Mouse (Mus musculus): ENCODE data around the gene Fam240a. TPM values are rescaled to one million over a fixed set of nuclear protein-coding genes. Genes with fewer than 3 reads are reported as not detected.

The Fam240a gene
- polyA plus RNA-seq, 1 experiment from 2014 or later = not detected

DNA sequence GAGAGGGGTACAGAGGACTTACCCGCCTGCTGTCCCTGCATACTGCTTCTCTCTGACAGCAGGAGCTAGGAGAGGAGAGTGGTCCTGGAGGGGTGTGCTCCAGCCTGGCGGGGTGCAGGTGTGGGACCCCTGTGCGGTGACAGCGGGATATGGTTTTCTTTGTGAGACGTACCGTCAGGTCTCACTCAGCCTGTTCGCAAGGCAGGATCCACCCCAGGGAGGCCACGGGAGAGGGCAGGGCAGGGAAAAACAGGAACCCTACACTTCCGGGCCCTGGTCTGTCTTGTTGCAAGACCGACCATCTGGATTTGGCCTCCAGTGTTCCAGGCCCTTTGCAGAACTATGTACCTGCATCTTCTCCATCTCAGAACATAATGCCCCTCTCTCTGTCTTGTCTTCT lies 23.2 kb downstream of the Fam240a start:
- no peak for ATAC-seq (ENCODE audit: insufficient number of reproducible peaks, insufficient read depth, low FRiP score, low read depth)

DNA sequence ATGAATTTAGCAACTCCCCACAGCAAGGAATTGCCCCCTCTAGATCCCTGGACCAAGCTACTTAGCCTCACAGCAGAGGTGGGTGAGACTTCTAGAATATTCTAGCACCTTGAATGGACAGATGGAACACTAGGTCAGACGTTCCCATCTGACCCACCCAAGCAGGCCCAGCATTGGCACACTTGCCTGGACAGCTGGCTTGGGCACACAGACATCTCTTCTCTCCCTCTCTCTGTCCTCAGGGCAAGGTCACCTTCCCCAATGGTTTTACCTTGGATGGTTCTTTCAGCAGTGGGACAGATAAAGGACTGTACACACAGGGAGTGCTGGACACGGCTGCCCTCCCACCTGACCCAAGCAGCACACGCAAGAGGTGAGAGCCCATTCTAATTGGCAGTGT lies 24.1 kb downstream of the Fam240a start:
- H3K4me3 ChIP-seq (ENCODE audit: low read depth, low read length) = no peak overlapping the region
- ATAC-seq (ENCODE audit: insufficient number of reproducible peaks, insufficient read depth, low FRiP score, low read depth) = no peak
- H3K27me3 ChIP-seq (ENCODE audit: control insufficient read depth, insufficient read depth, low read length) = no peaks in the 10 kb centered on the region
- WGBS = 81% methylated on average over 3 of the region's 3 CpGs
- H3K36me3 ChIP-seq (ENCODE audit: control insufficient read depth, insufficient read depth, low read length) = no peaks in the 10 kb centered on the region
- H3K27ac ChIP-seq (ENCODE audit: low read length) = no peak overlapping the region
- H3K9ac ChIP-seq (replicated peaks; ENCODE audit: low read depth, low read length) = no peak overlapping the region
- no peaks in the 10 kb centered on the region for H3K9me3 ChIP-seq (ENCODE audit: control insufficient read depth, low read depth, low read length)
- H3K4me1 ChIP-seq (ENCODE audit: control insufficient read depth, insufficient read depth, low read length) = no peaks in the 10 kb centered on the region
- H3K4me2 ChIP-seq (replicated peaks; ENCODE audit: low read depth, low read length) = no peak overlapping the region

More for the DNA sequence above, 23.2 kb downstream of the Fam240a start:
- WGBS = 73% methylated on average over 10 of the region's 10 CpGs
- no peaks in the 10 kb centered on the region for H3K9me3 ChIP-seq (ENCODE audit: control insufficient read depth, low read depth, low read length)
- no peak overlapping the region for H3K9ac ChIP-seq (replicated peaks; ENCODE audit: low read depth, low read length)
- H3K27ac ChIP-seq (ENCODE audit: low read length) = no peak overlapping the region
- H3K4me3 ChIP-seq (ENCODE audit: low read depth, low read length) = no peak overlapping the region
- no peak overlapping the region for H3K4me2 ChIP-seq (replicated peaks; ENCODE audit: low read depth, low read length)
- H3K4me1 ChIP-seq (ENCODE audit: control insufficient read depth, insufficient read depth, low read length) = no peaks in the 10 kb centered on the region
- no peaks in the 10 kb centered on the region for H3K27me3 ChIP-seq (ENCODE audit: control insufficient read depth, insufficient read depth, low read length)
- H3K36me3 ChIP-seq (ENCODE audit: control insufficient read depth, insufficient read depth, low read length) = no peaks in the 10 kb centered on the region

DNA sequence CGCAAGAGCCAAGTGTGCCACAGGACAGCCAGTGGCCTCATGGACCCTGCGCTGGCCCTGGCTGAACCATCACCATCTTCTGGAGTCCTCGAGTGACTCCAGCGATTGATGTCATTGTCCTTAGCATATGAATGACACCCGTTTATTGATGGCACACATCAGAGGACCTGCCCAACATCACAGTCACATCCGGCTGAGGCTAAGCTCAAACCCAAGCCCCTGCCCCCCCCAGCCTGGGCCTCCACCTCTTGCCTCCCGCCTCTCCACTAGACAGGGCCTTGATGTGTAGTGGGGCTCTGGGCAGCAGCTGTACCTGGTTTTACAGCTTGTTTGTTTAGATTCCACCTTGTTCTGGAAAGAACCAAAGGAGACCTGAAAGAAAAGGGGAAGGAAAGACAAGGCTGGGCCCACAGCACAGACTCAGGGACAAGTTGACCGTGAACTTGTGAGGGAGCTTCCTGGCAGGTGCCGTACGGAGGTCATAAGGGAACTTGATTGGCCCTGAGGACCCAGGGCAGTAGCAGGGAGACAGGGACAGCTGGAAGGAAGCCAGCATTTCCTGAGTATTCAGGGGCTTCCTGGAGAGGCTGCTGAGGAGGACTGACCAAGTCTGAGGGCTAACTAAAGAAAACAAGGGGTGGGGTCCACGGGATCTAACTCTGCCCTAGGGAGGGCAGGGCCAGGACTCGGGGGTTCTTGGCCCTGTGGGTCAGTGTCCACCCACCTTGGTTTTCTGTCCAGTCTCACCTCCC lies 25.4 kb downstream of the Fam240a start:
- Histone ChIP-seq H3K27me3 (ENCODE audit: control insufficient read depth, insufficient read depth, low read length) (no peaks in the 10 kb centered on the region), H3K4me1 (ENCODE audit: control insufficient read depth, insufficient read depth, low read length) (no peaks in the 10 kb centered on the region), H3K27ac (ENCODE audit: low read length) (no peak overlapping the region), H3K4me3 (ENCODE audit: low read depth, low read length) (no peak overlapping the region), H3K9me3 (ENCODE audit: control insufficient read depth, low read depth, low read length) (no peaks in the 10 kb centered on the region), H3K4me2 (replicated peaks; ENCODE audit: low read depth, low read length) (no peak overlapping the region), H3K9ac (replicated peaks; ENCODE audit: low read depth, low read length) (no peak overlapping the region), H3K36me3 (ENCODE audit: control insufficient read depth, insufficient read depth, low read length) (no peaks in the 10 kb centered on the region)
- no peak for ATAC-seq (ENCODE audit: insufficient number of reproducible peaks, insufficient read depth, low FRiP score, low read depth)
- 74% methylated on average over 12 of the region's 12 CpGs for WGBS

DNA sequence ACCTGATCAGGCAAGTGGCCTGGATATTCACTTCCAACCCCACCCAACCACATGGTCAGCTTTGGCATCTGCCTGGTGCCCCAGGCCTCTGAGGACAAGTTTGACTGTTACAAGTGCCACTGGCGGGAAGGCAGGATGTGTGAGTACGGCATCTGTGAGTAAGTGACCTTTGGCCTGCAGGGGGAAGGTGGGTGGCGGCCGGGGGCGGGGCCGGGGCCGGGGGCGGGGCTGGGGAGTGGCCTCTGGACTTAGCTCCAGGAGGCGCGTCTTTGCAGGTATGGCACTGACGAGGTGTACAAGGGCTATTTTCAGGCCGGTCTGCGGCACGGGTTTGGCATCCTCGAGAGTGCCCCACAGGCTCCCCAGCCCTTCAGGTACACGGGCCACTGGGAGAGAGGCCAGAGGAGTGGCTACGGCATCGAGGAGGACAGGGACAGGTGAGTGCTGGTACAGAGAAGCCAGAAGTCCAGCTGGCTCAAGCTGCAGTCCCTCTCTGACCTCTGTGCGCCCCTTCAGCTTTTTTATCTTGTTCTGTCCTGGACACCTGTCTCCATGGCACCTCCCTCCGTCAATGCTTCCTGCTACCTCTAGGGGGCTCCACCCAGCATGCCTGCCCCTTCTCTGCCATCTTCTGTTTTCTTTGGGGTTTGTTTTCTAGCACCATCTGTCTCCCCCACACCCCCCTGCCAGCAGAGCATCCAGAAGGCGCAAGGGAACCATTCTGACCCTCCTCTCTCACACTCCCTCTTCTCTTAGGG lies 26.5 kb downstream of the Fam240a start:
- no peak overlapping the region for H3K9ac ChIP-seq (replicated peaks; ENCODE audit: low read depth, low read length)

DNA sequence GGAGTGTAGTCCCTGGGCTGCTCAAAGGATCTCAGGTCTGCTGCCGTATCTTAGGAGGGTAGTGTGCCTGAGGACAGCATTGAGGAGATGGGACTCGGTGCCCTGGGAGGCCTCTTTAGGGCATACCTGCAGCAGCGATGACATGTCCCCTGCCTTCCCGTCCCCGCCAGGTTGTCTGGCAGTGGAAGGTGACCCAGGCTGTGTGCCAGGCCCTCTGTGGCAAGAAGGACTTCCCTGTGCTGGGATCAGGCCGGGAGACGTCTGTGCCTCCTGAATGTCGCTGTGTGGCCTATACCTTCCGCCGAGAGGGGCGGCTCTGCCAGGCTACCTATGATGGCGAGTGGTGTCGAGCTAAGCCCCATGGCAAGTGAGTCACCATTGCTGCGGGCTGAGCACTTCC lies 27.7 kb downstream of the Fam240a start:
- no peaks in the 10 kb centered on the region for H3K4me1 ChIP-seq (ENCODE audit: control insufficient read depth, insufficient read depth, low read length)
- no peak overlapping the region for H3K4me2 ChIP-seq (replicated peaks; ENCODE audit: low read depth, low read length)
- no peak overlapping the region for H3K9ac ChIP-seq (replicated peaks; ENCODE audit: low read depth, low read length)
- no peak overlapping the region for H3K4me3 ChIP-seq (ENCODE audit: low read depth, low read length)
- H3K27ac ChIP-seq (ENCODE audit: low read length) = no peak overlapping the region
- ATAC-seq (ENCODE audit: insufficient number of reproducible peaks, insufficient read depth, low FRiP score, low read depth) = no peak
- H3K9me3 ChIP-seq (ENCODE audit: control insufficient read depth, low read depth, low read length) = no peaks in the 10 kb centered on the region
- WGBS = 88% methylated on average over 14 of the region's 14 CpGs
- no peaks in the 10 kb centered on the region for H3K36me3 ChIP-seq (ENCODE audit: control insufficient read depth, insufficient read depth, low read length)
- H3K27me3 ChIP-seq (ENCODE audit: control insufficient read depth, insufficient read depth, low read length) = no peaks in the 10 kb centered on the region

More for the DNA sequence above, 26.5 kb downstream of the Fam240a start:
- Histone ChIP-seq H3K9me3 (ENCODE audit: control insufficient read depth, low read depth, low read length) (no peaks in the 10 kb centered on the region), H3K4me2 (replicated peaks; ENCODE audit: low read depth, low read length) (no peak overlapping the region), H3K4me1 (ENCODE audit: control insufficient read depth, insufficient read depth, low read length) (no peaks in the 10 kb centered on the region), H3K27me3 (ENCODE audit: control insufficient read depth, insufficient read depth, low read length) (no peaks in the 10 kb centered on the region), H3K36me3 (ENCODE audit: control insufficient read depth, insufficient read depth, low read length) (no peaks in the 10 kb centered on the region), H3K4me3 (ENCODE audit: low read depth, low read length) (no peak overlapping the region), H3K27ac (ENCODE audit: low read length) (no peak overlapping the region)
- peak; percentile 30; the same call in 1 of the 2 replicates for ATAC-seq (ENCODE audit: insufficient number of reproducible peaks, insufficient read depth, low FRiP score, low read depth)
- WGBS = 15% methylated on average over 21 of the region's 21 CpGs

DNA sequence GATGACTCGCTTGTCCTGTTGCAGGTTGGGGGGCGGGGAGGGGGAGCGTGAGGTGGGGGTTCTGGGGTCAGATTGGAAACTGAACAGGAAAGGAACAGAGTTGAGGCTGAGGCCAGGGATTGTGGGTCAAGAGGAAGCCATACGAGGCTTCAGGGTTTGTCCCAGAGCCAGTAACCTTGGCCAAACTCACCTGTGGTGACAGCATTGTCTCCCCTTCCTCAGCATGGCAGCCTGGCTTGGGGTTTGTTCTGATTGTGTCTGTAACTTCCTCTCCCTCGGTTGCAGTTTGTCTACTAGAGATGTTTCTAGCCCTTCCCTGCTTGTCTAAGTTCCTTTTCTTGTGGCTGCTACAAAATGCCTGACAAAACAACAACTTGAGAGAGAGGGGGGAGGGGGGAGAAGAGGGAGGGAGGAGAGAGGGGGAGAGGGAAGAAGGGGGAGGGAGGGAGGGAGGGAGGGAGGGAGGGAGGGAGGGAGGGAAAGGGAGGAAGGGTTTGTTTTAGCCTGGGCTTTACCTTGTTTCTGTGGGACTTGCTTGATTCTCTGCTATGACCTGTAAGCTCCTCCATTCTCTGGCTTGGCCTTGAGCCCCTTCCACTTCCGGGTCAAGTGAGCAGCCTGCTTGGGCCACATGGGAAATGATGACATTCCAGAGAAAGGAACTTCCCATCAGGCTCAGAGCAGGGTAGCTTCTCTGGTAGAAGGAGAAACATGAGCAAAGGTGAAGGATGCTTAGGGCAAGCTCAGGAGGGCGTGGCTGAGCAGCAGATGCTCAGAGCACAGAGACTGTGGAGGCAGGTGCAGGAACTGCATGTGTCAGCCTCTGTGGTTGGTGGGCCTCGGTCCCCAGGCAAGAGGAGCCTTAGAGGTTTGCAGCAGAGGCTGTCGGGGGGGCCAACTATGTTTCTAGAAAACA lies 29.0 kb downstream of the Fam240a start:
- H3K27ac ChIP-seq (ENCODE audit: low read length) = no peak overlapping the region
- no peaks in the 10 kb centered on the region for H3K27me3 ChIP-seq (ENCODE audit: control insufficient read depth, insufficient read depth, low read length)
- no peak overlapping the region for H3K9ac ChIP-seq (replicated peaks; ENCODE audit: low read depth, low read length)
- no peak overlapping the region for H3K4me2 ChIP-seq (replicated peaks; ENCODE audit: low read depth, low read length)
- no peaks in the 10 kb centered on the region for H3K9me3 ChIP-seq (ENCODE audit: control insufficient read depth, low read depth, low read length)
- no peak for ATAC-seq (ENCODE audit: insufficient number of reproducible peaks, insufficient read depth, low FRiP score, low read depth)
- no peaks in the 10 kb centered on the region for H3K36me3 ChIP-seq (ENCODE audit: control insufficient read depth, insufficient read depth, low read length)
- no peaks in the 10 kb centered on the region for H3K4me1 ChIP-seq (ENCODE audit: control insufficient read depth, insufficient read depth, low read length)
- WGBS = 59% methylated on average over 9 of the region's 9 CpGs
- no peak overlapping the region for H3K4me3 ChIP-seq (ENCODE audit: low read depth, low read length)

DNA sequence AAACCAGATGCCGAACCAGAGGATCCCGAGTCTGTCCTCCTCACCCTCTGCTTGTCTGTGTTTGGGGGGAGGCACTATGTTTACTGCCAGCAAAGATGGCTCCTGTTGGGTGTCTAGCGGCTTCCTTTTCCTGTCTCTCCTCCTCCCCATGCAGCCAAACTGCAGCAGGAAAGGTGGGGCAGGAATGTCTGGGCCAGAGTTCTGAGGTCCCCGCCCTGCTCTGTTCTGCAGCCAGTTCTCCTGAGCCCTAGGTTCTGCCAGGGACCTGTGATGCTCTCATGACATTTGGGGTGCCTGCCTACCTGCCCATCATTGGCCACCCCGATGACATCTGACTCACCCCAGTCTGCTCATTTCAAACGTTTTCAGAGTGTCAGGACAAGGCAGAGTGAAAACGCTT lies 34.7 kb downstream of the Fam240a start:
- no peak overlapping the region for H3K27ac ChIP-seq (ENCODE audit: low read length)
- no peak overlapping the region for H3K4me2 ChIP-seq (replicated peaks; ENCODE audit: low read depth, low read length)
- peaks cover 5% of the 10 kb centered on the region; the same call in 1 of the 2 replicates for H3K27me3 ChIP-seq (ENCODE audit: control insufficient read depth, insufficient read depth, low read length)

DNA sequence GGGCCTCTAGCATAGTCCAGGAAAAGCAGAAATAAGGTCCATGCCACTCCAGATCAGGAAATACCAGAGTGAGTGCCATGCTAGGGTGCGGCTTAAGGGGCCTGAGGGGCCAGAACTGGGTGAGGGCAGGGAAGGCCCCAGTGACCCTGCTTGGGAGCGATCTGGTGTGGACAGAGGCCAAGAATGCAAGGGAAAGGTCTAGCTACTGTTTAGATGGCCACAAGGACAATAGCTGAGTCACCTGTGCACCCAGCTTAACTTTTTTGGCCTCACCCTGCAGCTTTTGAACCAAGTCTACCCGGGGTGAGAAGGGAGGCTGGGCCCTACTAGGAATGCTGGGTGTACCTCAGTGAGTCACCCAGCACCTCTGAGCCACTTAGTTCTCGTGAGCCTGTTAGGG lies 35.9 kb downstream of the Fam240a start:
- Histone ChIP-seq H3K4me1 (ENCODE audit: control insufficient read depth, insufficient read depth, low read length) (no peaks in the 10 kb centered on the region), H3K27me3 (ENCODE audit: control insufficient read depth, insufficient read depth, low read length) (peaks cover 5% of the 10 kb centered on the region; the same call in 1 of the 2 replicates), H3K36me3 (ENCODE audit: control insufficient read depth, insufficient read depth, low read length) (no peaks in the 10 kb centered on the region), H3K9me3 (ENCODE audit: control insufficient read depth, low read depth, low read length) (no peaks in the 10 kb centered on the region), H3K4me2 (replicated peaks; ENCODE audit: low read depth, low read length) (peak overlapping the region; percentile 95), H3K4me3 (ENCODE audit: low read depth, low read length) (peak overlapping the region; percentile 57), H3K27ac (ENCODE audit: low read length) (peak overlapping the region; percentile 48; the same call in 1 of the 2 replicates), H3K9ac (replicated peaks; ENCODE audit: low read depth, low read length) (no peak overlapping the region)
- WGBS = 61% methylated on average over 4 of the region's 4 CpGs
- ATAC-seq (ENCODE audit: insufficient number of reproducible peaks, insufficient read depth, low FRiP score, low read depth) = peak; percentile 20; the same call in 1 of the 2 replicates

More for the DNA sequence above, 34.7 kb downstream of the Fam240a start:
- Histone ChIP-seq H3K9me3 (ENCODE audit: control insufficient read depth, low read depth, low read length) (no peaks in the 10 kb centered on the region), H3K4me1 (ENCODE audit: control insufficient read depth, insufficient read depth, low read length) (no peaks in the 10 kb centered on the region), H3K36me3 (ENCODE audit: control insufficient read depth, insufficient read depth, low read length) (no peaks in the 10 kb centered on the region), H3K4me3 (ENCODE audit: low read depth, low read length) (no peak overlapping the region), H3K9ac (replicated peaks; ENCODE audit: low read depth, low read length) (no peak overlapping the region)
- ATAC-seq (ENCODE audit: insufficient number of reproducible peaks, insufficient read depth, low FRiP score, low read depth) = no peak
- 70% methylated on average over 7 of the region's 7 CpGs for WGBS
